Mouse (Mus musculus) kidney, adult 8-10 months (tissue): ENCODE measurements around the gene Gpat3.
A peak's percentile ranks its signal among the peaks of the same experiment; 100 is the strongest.

Experiments
- DNase-seq, 2 experiments: peaks; one replicate each; pipeline ENCODE4 v3.0.0; 2022

The Gpat3 gene

GRCm38 (mm10) chr5:100845485-100845847 is at the start of gene Gpat3:
TSS of gene Gpat3 (plus strand) at chr5:100845713.
- DNase-seq = peak; percentile 20 to 32

- DNase-seq = peak; percentile 91 to 92
Observed at GRCm38 (mm10) chr5:100798165-100798860, 47.2 kb upstream of the Gpat3 start, which contains the start of the genes Helq and Mrps18c. TSS of gene Helq (minus strand) at chr5:100798598. TSS of gene Mrps18c (plus strand) at chr5:100798627.

- DNase-seq = no peak
Observed at GRCm38 (mm10) chr5:100818341-100818740, 27.2 kb upstream of the Gpat3 start.

- peak in 1 of 2 experiments; percentile 9 for DNase-seq
Observed at GRCm38 (mm10) chr5:100819568-100820480, 25.7 kb upstream of the Gpat3 start.

- peak; percentile 79 to 85 for DNase-seq
Observed at GRCm38 (mm10) chr5:100820483-100821184, 24.9 kb upstream of the Gpat3 start, which contains the start of gene Abraxas1. TSS of gene Abraxas1 (minus strand) at chr5:100820965.

- no peak for DNase-seq
Observed at GRCm38 (mm10) chr5:100821375-100821774, 24.1 kb upstream of the Gpat3 start.

GRCm38 (mm10) chr5:100822826-100823225 is 22.7 kb upstream of the Gpat3 start:
- no peak for DNase-seq

- DNase-seq = peak in 1 of 2 experiments; percentile 9
Observed at GRCm38 (mm10) chr5:100825975-100826374, 19.5 kb upstream of the Gpat3 start.

GRCm38 (mm10) chr5:100826531-100826930 is 19.0 kb upstream of the Gpat3 start:
- DNase-seq = no peak

- no peak for DNase-seq
Observed at GRCm38 (mm10) chr5:100828701-100829100, 16.8 kb upstream of the Gpat3 start.

- DNase-seq = no peak
Observed at GRCm38 (mm10) chr5:100832680-100833079, 12.8 kb upstream of the Gpat3 start.

GRCm38 (mm10) chr5:100833841-100834240 is 11.7 kb upstream of the Gpat3 start:
- no peak for DNase-seq

- DNase-seq = no peak
Observed at GRCm38 (mm10) chr5:100835862-100836538, 9.5 kb upstream of the Gpat3 start.

- no peak for DNase-seq
Observed at GRCm38 (mm10) chr5:100837907-100838306, 7.6 kb upstream of the Gpat3 start.

- no peak for DNase-seq
Observed at GRCm38 (mm10) chr5:100844485-100844884, 1.0 kb upstream of the Gpat3 start.

- DNase-seq = peak; percentile 46 to 55
Observed at GRCm38 (mm10) chr5:100845848-100846598, 510 bp downstream of the Gpat3 start.

- peak; percentile 11 to 20 for DNase-seq
Observed at GRCm38 (mm10) chr5:100846599-100846920, 1.0 kb downstream of the Gpat3 start.

GRCm38 (mm10) chr5:100847143-100847542 is 1.6 kb downstream of the Gpat3 start:
- DNase-seq = no peak

GRCm38 (mm10) chr5:100853963-100854362 is 8.4 kb downstream of the Gpat3 start:
- DNase-seq = no peak

GRCm38 (mm10) chr5:100856552-100856951 is 11.0 kb downstream of the Gpat3 start:
- DNase-seq = no peak

- DNase-seq = peak; percentile 4 to 17
Observed at GRCm38 (mm10) chr5:100860417-100861053, 15.0 kb downstream of the Gpat3 start.
